Mouse (Mus musculus) heart, adult 9 months (tissue): Measurements from ENCODE around the gene Notch4.
"Not testable (repeated sequence)": the region's sequence is repeated elsewhere in the genome, so short reads cannot be mapped to it uniquely, and the experiment has no call there.

ENCODE experiments used
- DNase-seq, 2 experiments: peaks; one replicate each; pipeline ENCODE4 v3.0.0; 2022; ENCODE audit warnings: low spot score in 2 of 2

Gene Notch4

GRCm38 (mm10) chr17:34564003-34564421 is at the start of gene Notch4:
Gene Notch4 (plus strand): TSS chr17:34564268.
- peak; percentile 69 to 85 for DNase-seq

GRCm38 (mm10) chr17:34516514-34516913 is 47.6 kb upstream of the Notch4 start:
- no peak for DNase-seq

GRCm38 (mm10) chr17:34517252-34517651 is 46.8 kb upstream of the Notch4 start, which contains the start of gene Btnl6:
Gene Btnl6 (minus strand): TSS chr17:34517352.
- DNase-seq, result no peak

GRCm38 (mm10) chr17:34517795-34518194 is 46.3 kb upstream of the Notch4 start:
- DNase-seq, result no peak

GRCm38 (mm10) chr17:34518571-34518970 is 45.5 kb upstream of the Notch4 start:
- DNase-seq, result not testable (repeated sequence)

GRCm38 (mm10) chr17:34519001-34519400 is 45.1 kb upstream of the Notch4 start:
- DNase-seq, result no peak

- peak in 1 of 2 experiments; percentile 57 for DNase-seq
These were observed 31.4 kb upstream of the Notch4 start for GRCm38 (mm10) chr17:34532671-34533070.

- DNase-seq, result not testable (repeated sequence)
These were observed 20.5 kb upstream of the Notch4 start for GRCm38 (mm10) chr17:34543567-34543966.

GRCm38 (mm10) chr17:34546797-34547196 is 17.3 kb upstream of the Notch4 start:
- no peak for DNase-seq

- DNase-seq, result no peak
These were observed 16.5 kb upstream of the Notch4 start for GRCm38 (mm10) chr17:34547601-34548000.

- DNase-seq, result no peak
These were observed 14.9 kb upstream of the Notch4 start for GRCm38 (mm10) chr17:34549156-34549555.

GRCm38 (mm10) chr17:34549843-34550242 is 14.2 kb upstream of the Notch4 start:
- no peak for DNase-seq

- peak; percentile 69 to 76 for DNase-seq
These were observed 8.6 kb upstream of the Notch4 start for GRCm38 (mm10) chr17:34555483-34555882.

GRCm38 (mm10) chr17:34556406-34556805 is 7.7 kb upstream of the Notch4 start:
- DNase-seq, result no peak

GRCm38 (mm10) chr17:34557411-34557810 is 6.7 kb upstream of the Notch4 start:
- DNase-seq, result no peak

GRCm38 (mm10) chr17:34559116-34559515 is 5.0 kb upstream of the Notch4 start:
- DNase-seq, result no peak

- DNase-seq, result no peak
These were observed 4.2 kb upstream of the Notch4 start for GRCm38 (mm10) chr17:34559895-34560294.

GRCm38 (mm10) chr17:34560438-34560837 is 3.6 kb upstream of the Notch4 start:
- DNase-seq, result no peak

GRCm38 (mm10) chr17:34561200-34561599 is 2.9 kb upstream of the Notch4 start:
- DNase-seq, result no peak

- DNase-seq, result no peak
These were observed 1.5 kb upstream of the Notch4 start for GRCm38 (mm10) chr17:34562595-34562994.

- no peak for DNase-seq
These were observed 714 bp upstream of the Notch4 start for GRCm38 (mm10) chr17:34563354-34563753.

- peak; percentile 67 to 86 for DNase-seq
These were observed 728 bp downstream of the Notch4 start for GRCm38 (mm10) chr17:34564796-34565195.

GRCm38 (mm10) chr17:34567311-34567710 is 3.2 kb downstream of the Notch4 start:
- no peak for DNase-seq

- no peak for DNase-seq
These were observed 4.4 kb downstream of the Notch4 start for GRCm38 (mm10) chr17:34568421-34568820.
